12 mouse cellular contexts compared by ENCODE assay signal in genomic region chr6:86395021-86395420, GRCm38 (mm10). TPM values are rescaled to one million over a fixed set of nuclear protein-coding genes. Genes with fewer than 3 reads are reported as not detected.
DNase-seq lines count a peak whose midpoint lies in the region; ATAC-seq and TF ChIP-seq lines count a peak whose summit lies in the region.
"Had no signal": no experiment of that assay in that cellular context is flagged by ENCODE, and none has a peak within 500 bp of the region (broad histone marks: within the 10 kb centered on the region; RNA-seq: fewer than 3 reads in every experiment).

No protein-coding gene starts in this region.

- H3K4me2 ChIP-seq in heart, embryonic 12.5 days: peak overlapping the region; percentile 90

- intact Hi-C loops in heart, postnatal 10 days (cut with DNase I): no loop called here

- ATAC-seq in heart, embryonic 12.5 days (ENCODE audit: insufficient number of reproducible peaks, low FRiP score): no peak
- ATAC-seq: CD4-positive, CD25-positive, alpha-beta regulatory T cell, adult 4 months had no signal

- peak overlapping the region; percentile 0; the same call in 1 of the 2 replicates for H3K4me3 ChIP-seq in heart, embryonic 12.5 days
- H3K4me3 ChIP-seq in embryonic facial prominence, embryonic 10.5 days: peak overlapping the region; percentile 85; the same call in 1 of the 2 replicates
- H3K4me3 ChIP-seq in hindbrain, embryonic 10.5 days: peak overlapping the region; percentile 91
- H3K4me3 ChIP-seq in midbrain, embryonic 10.5 days: peak overlapping the region; percentile 89
- H3K4me3 ChIP-seq in kidney, adult 2 months (ENCODE audit: insufficient read depth, low read depth, low read length): no peak overlapping the region

- DNase-seq in heart, postnatal 10 days: no peak
- DNase-seq in embryonic facial prominence, embryonic 10.5 days (ENCODE audit: low spot score): no peak
- DNase-seq in hindbrain, embryonic 10.5 days (ENCODE audit: low spot score): no peak
- DNase-seq in midbrain, embryonic 10.5 days (ENCODE audit: low spot score): no peak
- no peak for DNase-seq in embryo, embryonic 9.5 days (ENCODE audit: extremely low spot score)
- DNase-seq in kidney, adult 2 months: no peak
- DNase-seq in natural killer cell, adult 2 months (ENCODE audit: low spot score in 2 of 2): no peak
- DNase-seq: cerebellum, postnatal 10 days had no signal

- peak overlapping the region; percentile 44; the same call in 1 of the 2 replicates for H3K9ac ChIP-seq in heart, embryonic 12.5 days

- no peak overlapping the region for H3K27ac ChIP-seq in heart, embryonic 12.5 days (ENCODE audit: poor library complexity, severe bottlenecking)
- H3K27ac ChIP-seq in embryonic facial prominence, embryonic 10.5 days (replicated peaks): no peak overlapping the region
- H3K27ac ChIP-seq in hindbrain, embryonic 10.5 days: no peak overlapping the region
- no peak overlapping the region for H3K27ac ChIP-seq in midbrain, embryonic 10.5 days (replicated peaks)
- H3K27ac ChIP-seq in kidney, adult 2 months (ENCODE audit: insufficient read depth, low read depth, low read length): no peak overlapping the region

- peaks cover 39% of the 10 kb centered on the region for H3K36me3 ChIP-seq in heart, embryonic 12.5 days
- peaks cover 44% of the 10 kb centered on the region for H3K36me3 ChIP-seq in embryonic facial prominence, embryonic 10.5 days (replicated peaks)
- H3K36me3 ChIP-seq in hindbrain, embryonic 10.5 days: peaks cover 49% of the 10 kb centered on the region
- H3K36me3 ChIP-seq in midbrain, embryonic 10.5 days: peaks cover 44% of the 10 kb centered on the region
- peaks cover 7% of the 10 kb centered on the region; the same call in 1 of the 2 replicates for H3K36me3 ChIP-seq in kidney, adult 2 months (ENCODE audit: control insufficient read depth, insufficient read depth, low read length)

- no peak for TF ChIP-seq POLR2A in kidney, adult 2 months (IDR thresholded peaks at IDR 0.05; ENCODE audit: low read depth, low read length)

- H3K4me1 ChIP-seq in heart, embryonic 12.5 days (replicated peaks): peaks cover 27% of the 10 kb centered on the region
- H3K4me1 ChIP-seq in embryonic facial prominence, embryonic 10.5 days: peaks cover 27% of the 10 kb centered on the region
- peaks cover 30% of the 10 kb centered on the region for H3K4me1 ChIP-seq in hindbrain, embryonic 10.5 days (replicated peaks)
- H3K4me1 ChIP-seq in midbrain, embryonic 10.5 days: peaks cover 28% of the 10 kb centered on the region
- peaks cover 6% of the 10 kb centered on the region; the same call in 1 of the 2 replicates for H3K4me1 ChIP-seq in kidney, adult 2 months (ENCODE audit: control insufficient read depth, insufficient read depth, low read length)

- no peaks in the 10 kb centered on the region for H3K27me3 ChIP-seq in heart, embryonic 12.5 days (replicated peaks)
- H3K27me3 ChIP-seq in embryonic facial prominence, embryonic 10.5 days (replicated peaks; ENCODE audit: low read depth, poor library complexity, severe bottlenecking): no peaks in the 10 kb centered on the region
- H3K27me3 ChIP-seq in hindbrain, embryonic 10.5 days (ENCODE audit: insufficient read depth, poor library complexity, severe bottlenecking): peaks cover 14% of the 10 kb centered on the region; the same call in 1 of the 2 replicates
- H3K27me3 ChIP-seq in midbrain, embryonic 10.5 days (ENCODE audit: low read depth, poor library complexity, severe bottlenecking): peaks cover 16% of the 10 kb centered on the region
- no peaks in the 10 kb centered on the region for H3K27me3 ChIP-seq in kidney, adult 2 months (replicated peaks; ENCODE audit: control insufficient read depth, insufficient read depth, low read length)

- TF ChIP-seq CTCF in kidney, adult 2 months (conservative IDR thresholded peaks at IDR 0.05; ENCODE audit: insufficient read depth, insufficient read length, low read depth, low read length): no peak

- no peaks in the 10 kb centered on the region for H3K9me3 ChIP-seq in heart, embryonic 12.5 days (replicated peaks)
- no peaks in the 10 kb centered on the region for H3K9me3 ChIP-seq in embryonic facial prominence, embryonic 10.5 days
- H3K9me3 ChIP-seq in hindbrain, embryonic 10.5 days: 0 out of 2 replicates have a peak, but pooled peaks cover 3% of the 10 kb centered on the region
- H3K9me3 ChIP-seq in midbrain, embryonic 10.5 days (replicated peaks): no peaks in the 10 kb centered on the region

- WGBS in heart, embryonic 12.5 days: 75% methylated on average over 9 of the region's 9 CpGs
- WGBS in embryonic facial prominence, embryonic 10.5 days: 92% methylated on average over 9 of the region's 9 CpGs
- 90% methylated on average over 9 of the region's 9 CpGs for WGBS in hindbrain, embryonic 10.5 days
- 91% methylated on average over 9 of the region's 9 CpGs for WGBS in midbrain, embryonic 10.5 days
- WGBS in kidney, adult 2 months: 87% methylated on average over 9 of the region's 9 CpGs

RNA-seq across cellular contexts. Expression of gene Pcyox1, which starts 1.9 kb away (rescaled TPM):
- polyA plus RNA-seq in heart, embryonic 12.5 days (2016; fragmentation: Nextera tagmentation; extraction: Ambion mirVana): 59.4 and 64.7 TPM in 2 replicates
- 10 to 100 TPM; 62.8 to 70.7 TPM for total RNA-seq in heart, postnatal 10 days (2021)
- polyA plus RNA-seq in embryonic facial prominence, embryonic 10.5 days (2016; fragmentation: Nextera tagmentation; extraction: Ambion mirVana): 68.2 and 73.0 TPM in 2 replicates
- polyA plus RNA-seq in hindbrain, embryonic 10.5 days (2016; fragmentation: Nextera tagmentation; extraction: Ambion mirVana): 87.1 and 99.4 TPM in 2 replicates
- 87.9 and 110 TPM in 2 replicates for polyA plus RNA-seq in midbrain, embryonic 10.5 days (2016; fragmentation: Nextera tagmentation; extraction: Ambion mirVana)
- polyA plus RNA-seq in kidney, adult 2 months (2012; rRNA removed): 56.4 and 56.8 TPM in 2 replicates

RNA-seq across cellular contexts. Expression of gene Tia1, which starts 9.0 kb away (rescaled TPM):
- polyA plus RNA-seq in heart, embryonic 12.5 days (2016; fragmentation: Nextera tagmentation; extraction: Ambion mirVana): 140 and 158 TPM in 2 replicates
- 10 to 100 TPM; 43.1 to 54.0 TPM for total RNA-seq in heart, postnatal 10 days (2021)
- 214 and 222 TPM in 2 replicates for polyA plus RNA-seq in embryonic facial prominence, embryonic 10.5 days (2016; fragmentation: Nextera tagmentation; extraction: Ambion mirVana)
- polyA plus RNA-seq in hindbrain, embryonic 10.5 days (2016; fragmentation: Nextera tagmentation; extraction: Ambion mirVana): 209 and 212 TPM in 2 replicates
- polyA plus RNA-seq in midbrain, embryonic 10.5 days (2016; fragmentation: Nextera tagmentation; extraction: Ambion mirVana): 221 and 253 TPM in 2 replicates
- polyA plus RNA-seq in kidney, adult 2 months (2012; rRNA removed): 11.5 TPM in 2 replicates

RNA-seq across cellular contexts. Expression of gene Snrpg, which starts 23.9 kb away (rescaled TPM):
- polyA plus RNA-seq in heart, embryonic 12.5 days (2016; fragmentation: Nextera tagmentation; extraction: Ambion mirVana): 314 and 325 TPM in 2 replicates
- total RNA-seq in heart, postnatal 10 days (2021): 10 to 100 TPM; 64.9 to 74.6 TPM
- polyA plus RNA-seq in embryonic facial prominence, embryonic 10.5 days (2016; fragmentation: Nextera tagmentation; extraction: Ambion mirVana): 902 and 949 TPM in 2 replicates
- 782 and 875 TPM in 2 replicates for polyA plus RNA-seq in hindbrain, embryonic 10.5 days (2016; fragmentation: Nextera tagmentation; extraction: Ambion mirVana)
- polyA plus RNA-seq in midbrain, embryonic 10.5 days (2016; fragmentation: Nextera tagmentation; extraction: Ambion mirVana): 799 and 889 TPM in 2 replicates
- polyA plus RNA-seq in kidney, adult 2 months (2012; rRNA removed): 35.3 and 82.5 TPM in 2 replicates

RNA-seq across cellular contexts. Expression of gene Fam136a, which starts 29.6 kb away (rescaled TPM):
- 95.0 and 102 TPM in 2 replicates for polyA plus RNA-seq in heart, embryonic 12.5 days (2016; fragmentation: Nextera tagmentation; extraction: Ambion mirVana)
- total RNA-seq in heart, postnatal 10 days (2021): 10 to 100 TPM; 26.4 to 31.3 TPM
- 191 and 201 TPM in 2 replicates for polyA plus RNA-seq in embryonic facial prominence, embryonic 10.5 days (2016; fragmentation: Nextera tagmentation; extraction: Ambion mirVana)
- polyA plus RNA-seq in hindbrain, embryonic 10.5 days (2016; fragmentation: Nextera tagmentation; extraction: Ambion mirVana): 150 and 167 TPM in 2 replicates
- polyA plus RNA-seq in midbrain, embryonic 10.5 days (2016; fragmentation: Nextera tagmentation; extraction: Ambion mirVana): 169 and 196 TPM in 2 replicates
- 19.7 and 20.2 TPM in 2 replicates for polyA plus RNA-seq in kidney, adult 2 months (2012; rRNA removed)

RNA-seq across cellular contexts. Expression of gene Gm44790, which starts 31.4 kb away (rescaled TPM):
- 0.45 TPM in 1 of 2 replicates, not detected in the other for polyA plus RNA-seq in heart, embryonic 12.5 days (2016; fragmentation: Nextera tagmentation; extraction: Ambion mirVana)
- total RNA-seq in heart, postnatal 10 days (2021): under 1 TPM in 1 of 2 experiments, not detected in 1; 0.93 TPM
- polyA plus RNA-seq in embryonic facial prominence, embryonic 10.5 days (2016; fragmentation: Nextera tagmentation; extraction: Ambion mirVana): 0.69 and 2.5 TPM in 2 replicates
- polyA plus RNA-seq in hindbrain, embryonic 10.5 days (2016; fragmentation: Nextera tagmentation; extraction: Ambion mirVana): 1.8 TPM in 1 of 2 replicates, not detected in the other
- 0.63 and 0.89 TPM in 2 replicates for polyA plus RNA-seq in midbrain, embryonic 10.5 days (2016; fragmentation: Nextera tagmentation; extraction: Ambion mirVana)
- polyA plus RNA-seq in kidney, adult 2 months (2012; rRNA removed): 2.9 and 6.7 TPM in 2 replicates
- total RNA-seq: granulocyte monocyte progenitor cell, adult 5-6 weeks had no signal
- polyA plus RNA-seq: CD4-positive, CD25-positive, alpha-beta regulatory T cell, adult 4 months; stomach, embryonic 14.5 days had no signal

Comparison
In these comparisons a context has a peak if more than half of its experiments do, and no peak if none do; other contexts are left out.
1. RNA of gene Tia1, which starts 9.0 kb away (polyA plus RNA-seq): 214 to 222 TPM in embryonic facial prominence, embryonic 10.5 days, 221 to 253 TPM in midbrain, embryonic 10.5 days, 209 to 212 TPM in hindbrain, embryonic 10.5 days and 140 to 158 TPM in heart, embryonic 12.5 days; 11.5 TPM in kidney, adult 2 months; every median in the first group is over 10 times any median in the second.